Mouse (Mus musculus): ENCODE data around the gene E2f6.

DNA sequence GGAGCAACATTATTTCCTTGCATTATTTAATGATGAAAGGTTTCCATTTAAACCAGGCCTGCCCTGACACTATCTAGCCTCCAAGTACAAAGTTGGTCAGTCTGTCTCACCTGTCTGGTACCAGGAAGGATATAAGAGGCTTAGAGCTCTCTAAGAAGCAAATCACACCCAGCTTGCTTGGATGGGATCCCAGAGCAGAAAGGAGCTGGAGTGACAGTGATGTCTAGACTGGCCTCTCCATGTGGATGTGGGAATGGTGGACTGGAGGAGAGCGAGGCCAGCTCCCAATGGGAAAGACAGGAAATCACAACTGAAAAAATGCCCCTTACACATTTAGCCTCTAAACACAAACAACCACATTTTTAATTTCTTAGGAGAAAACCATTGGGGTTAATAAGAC lies 12.9 kb downstream of the E2f6 start:
- TF ChIP-seq POLR2A (IDR thresholded peaks at IDR 0.05; ENCODE audit: extremely low read depth, insufficient read depth, low read length), result no peak
- TF ChIP-seq CTCF (IDR thresholded peaks at IDR 0.05; ENCODE audit: extremely low read depth, insufficient read depth, low read length), result no peak

Measured in cortical plate, adult 2 months (tissue).